Comparison of ENCODE assay signal across 15 mouse cellular contexts in the genomic region with DNA sequence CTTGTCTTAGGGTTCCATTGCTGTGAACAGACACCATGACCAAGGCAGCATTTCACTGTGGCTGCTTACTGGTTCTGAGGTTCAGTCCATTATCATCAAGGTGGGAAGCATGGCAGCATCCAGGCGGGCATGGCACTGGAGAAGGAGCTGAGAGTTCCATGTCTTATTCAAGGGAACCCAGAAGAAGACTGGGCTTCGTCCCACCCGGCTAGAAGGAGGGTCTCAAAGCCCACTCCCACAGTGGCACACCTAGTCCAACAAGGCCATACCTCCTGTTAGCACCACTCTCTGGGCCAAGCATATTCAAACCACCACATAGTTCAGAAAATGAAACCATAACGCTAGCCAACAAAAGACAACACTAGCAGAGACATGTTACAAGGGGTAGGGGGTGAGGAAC. TPM values are rescaled to one million over a fixed set of nuclear protein-coding genes. Genes with fewer than 3 reads are reported as not detected.
"Had no signal": no experiment of that assay in that cellular context is flagged by ENCODE, and none has a peak within 500 bp of the region (broad histone marks: within the 10 kb centered on the region; RNA-seq: fewer than 3 reads in every experiment).

No protein-coding gene starts in this region.

- DNase-seq: kidney, adult 2 months; kidney, postnatal 25 days; lung, adult 2 months; lung, postnatal 36 days; thymus, postnatal 14 days had no signal

- H3K27me3 ChIP-seq: kidney, embryonic 15.5 days; midbrain, embryonic 13.5 days had no signal

- H3K4me3 ChIP-seq: left cerebral cortex, adult 2 months; midbrain, embryonic 13.5 days had no signal

- H3K9ac ChIP-seq: kidney, embryonic 15.5 days had no signal

- ATAC-seq: intestine, embryonic 16.5 days; lung, postnatal 0 days; midbrain, embryonic 13.5 days had no signal

- H3K9me3 ChIP-seq: kidney, embryonic 15.5 days; midbrain, embryonic 13.5 days had no signal

- H3K27ac ChIP-seq: kidney, embryonic 15.5 days; left cerebral cortex, adult 2 months; midbrain, embryonic 13.5 days; stomach, postnatal 0 days had no signal

RNA-seq across cellular contexts. Expression of gene Nlrp10, which starts 6.6 kb away (rescaled TPM):
- polyA plus RNA-seq: kidney, embryonic 15.5 days; liver, adult 2 months; midbrain, embryonic 13.5 days; midbrain, postnatal 0 days; neural tube, embryonic 11.5 days had no signal

RNA-seq across cellular contexts. Expression of gene Tub, which starts 13.5 kb away (rescaled TPM):
- polyA plus RNA-seq: liver, adult 2 months had no signal

RNA-seq across cellular contexts. Expression of gene Olfr519, which starts 42.4 kb away (rescaled TPM):
- polyA plus RNA-seq: intestine, embryonic 16.5 days; kidney, adult 2 months; kidney, embryonic 15.5 days; limb, embryonic 11.5 days; liver, adult 2 months; lung, adult 2 months; lung, postnatal 0 days; midbrain, embryonic 13.5 days; midbrain, postnatal 0 days; neural tube, embryonic 11.5 days; stomach, postnatal 0 days had no signal

RNA-seq across cellular contexts. Expression of gene Olfr518, which starts 51.8 kb away (rescaled TPM):
- polyA plus RNA-seq: intestine, embryonic 16.5 days; kidney, adult 2 months; kidney, embryonic 15.5 days; limb, embryonic 11.5 days; liver, adult 2 months; lung, adult 2 months; lung, postnatal 0 days; midbrain, embryonic 13.5 days; midbrain, postnatal 0 days; neural tube, embryonic 11.5 days; stomach, postnatal 0 days had no signal
